In genomic region chr15:25879229-25879628, GRCm38 (mm10) we compare ENCODE assay signal across 16 mouse cellular contexts.
"Had no signal": no experiment of that assay in that cellular context is flagged by ENCODE, and none has a peak within 500 bp of the region (broad histone marks: within the 10 kb centered on the region; RNA-seq: fewer than 3 reads in every experiment).

No protein-coding gene starts in this region.

- H3K36me3 ChIP-seq: liver, embryonic 13.5 days; liver, embryonic 15.5 days; midbrain, embryonic 10.5 days; midbrain, embryonic 12.5 days; neural tube, embryonic 12.5 days; stomach, embryonic 15.5 days had no signal

- H3K27ac ChIP-seq: liver, embryonic 13.5 days; liver, embryonic 15.5 days; midbrain, embryonic 10.5 days; midbrain, embryonic 12.5 days; neural tube, embryonic 12.5 days; stomach, embryonic 15.5 days; stomach, postnatal 0 days had no signal

- H3K4me3 ChIP-seq: liver, embryonic 13.5 days; liver, embryonic 15.5 days; midbrain, embryonic 10.5 days; midbrain, embryonic 12.5 days; neural tube, embryonic 12.5 days; stomach, embryonic 15.5 days had no signal

- H3K4me1 ChIP-seq: liver, embryonic 13.5 days; liver, embryonic 15.5 days; stomach, embryonic 15.5 days had no signal

- H3K27me3 ChIP-seq: liver, embryonic 13.5 days; liver, embryonic 15.5 days; midbrain, embryonic 12.5 days; neural tube, embryonic 12.5 days; stomach, embryonic 15.5 days had no signal

- H3K9me3 ChIP-seq: liver, embryonic 13.5 days; liver, embryonic 15.5 days; midbrain, embryonic 10.5 days; midbrain, embryonic 12.5 days; neural tube, embryonic 12.5 days; stomach, embryonic 15.5 days had no signal

- DNase-seq: liver, embryonic 13.5 days; lung, adult 18-20 months; lung, embryonic 14.5 days; lung, postnatal 10 days; lung, postnatal 4 days; midbrain, embryonic 14.5 days; right cerebral cortex, postnatal 14 days; thymus, adult 2 months; thymus, postnatal 25 days; thymus, postnatal 4 days had no signal

- H3K9ac ChIP-seq: liver, embryonic 13.5 days; liver, embryonic 15.5 days; lung, embryonic 14.5 days; midbrain, embryonic 12.5 days; neural tube, embryonic 12.5 days; stomach, embryonic 15.5 days had no signal

- H3K4me2 ChIP-seq: liver, embryonic 13.5 days; liver, embryonic 15.5 days; lung, embryonic 14.5 days; midbrain, embryonic 12.5 days; neural tube, embryonic 12.5 days; stomach, embryonic 15.5 days had no signal
